Mouse (Mus musculus): ENCODE measurements around the gene Acy3. TPM values are rescaled to one million over a fixed set of nuclear protein-coding genes. Genes with fewer than 3 reads are reported as not detected.

Acy3 gene
- 2.8 and 3.2 TPM in 2 replicates for polyA plus RNA-seq (2016; fragmentation: Nextera tagmentation; extraction: Ambion mirVana)

DNA sequence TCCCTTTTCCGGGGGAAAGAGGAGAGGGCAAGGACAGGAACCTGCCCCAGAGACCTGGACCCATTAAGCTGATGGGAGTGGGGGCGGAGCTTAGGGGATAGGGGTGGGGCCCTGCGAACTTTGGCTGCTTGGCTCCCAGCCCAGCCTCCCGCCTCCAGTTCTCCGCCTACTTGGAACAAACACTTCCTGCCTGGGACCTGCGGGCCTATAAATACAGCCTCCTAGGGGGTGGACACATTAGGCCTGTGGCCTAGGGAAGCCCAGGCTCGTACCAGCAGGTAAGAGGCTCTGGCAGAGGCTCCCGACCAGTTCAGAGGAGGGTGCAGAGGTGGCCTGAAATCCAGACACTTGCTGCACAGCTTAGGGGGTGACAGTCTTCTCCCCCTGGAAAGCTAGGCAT, at the start of gene Acy3:
Gene Acy3, plus strand, starts transcription at position 237 of the 400 bp plus-strand sequence.
- peaks cover 27% of the 10 kb centered on the region for H3K4me1 ChIP-seq
- WGBS = 12% methylated on average over 8 of the region's 8 CpGs
- ATAC-seq (ENCODE audit: low FRiP score, low read depth) = peak; percentile 54; the same call in 1 of the 2 replicates
- H3K36me3 ChIP-seq = no peaks in the 10 kb centered on the region
- no peak within 1 kb of the TSS for H3K27ac ChIP-seq
- H3K4me2 ChIP-seq (replicated peaks) = 0 out of 2 replicates have a peak within 1 kb of the TSS, but pooled peaks have one; percentile 4
- no peak within 1 kb of the TSS for H3K9ac ChIP-seq
- H3K27me3 ChIP-seq (replicated peaks) = no peaks in the 10 kb centered on the region
- H3K9me3 ChIP-seq = no peaks in the 10 kb centered on the region
- H3K4me3 ChIP-seq = no peak within 1 kb of the TSS

DNA sequence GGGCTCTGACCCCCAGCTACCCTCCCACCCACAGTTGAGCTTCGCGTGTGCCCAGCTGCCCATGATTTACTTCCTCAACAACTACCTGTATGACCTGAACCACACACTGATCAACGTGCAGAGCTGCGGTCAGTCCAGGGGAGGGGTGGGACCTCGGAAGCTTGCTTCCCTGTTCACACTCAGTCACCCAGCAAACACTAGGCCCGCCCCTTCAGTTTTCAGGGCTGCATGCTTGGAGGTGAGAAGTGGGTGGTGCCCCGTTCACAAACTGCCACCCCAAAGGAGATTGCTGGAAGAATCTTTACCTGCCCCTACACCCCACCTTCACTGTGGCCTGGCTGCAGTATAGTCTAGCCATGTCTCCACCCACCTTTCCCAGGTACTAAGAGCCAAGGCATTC, 44.1 kb upstream of the Acy3 start:
- no peak for ATAC-seq (ENCODE audit: low FRiP score, low read depth)
- no peak overlapping the region for H3K9ac ChIP-seq
- no peak overlapping the region for H3K27ac ChIP-seq
- no peaks in the 10 kb centered on the region for H3K36me3 ChIP-seq
- no peak overlapping the region for H3K4me3 ChIP-seq
- H3K9me3 ChIP-seq = no peaks in the 10 kb centered on the region
- H3K4me2 ChIP-seq (replicated peaks) = no peak overlapping the region
- 0 out of 2 replicates have a peak, but pooled peaks cover 2% of the 10 kb centered on the region for H3K27me3 ChIP-seq (replicated peaks)
- 81% methylated on average over 7 of the region's 7 CpGs for WGBS
- no peaks in the 10 kb centered on the region for H3K4me1 ChIP-seq

DNA sequence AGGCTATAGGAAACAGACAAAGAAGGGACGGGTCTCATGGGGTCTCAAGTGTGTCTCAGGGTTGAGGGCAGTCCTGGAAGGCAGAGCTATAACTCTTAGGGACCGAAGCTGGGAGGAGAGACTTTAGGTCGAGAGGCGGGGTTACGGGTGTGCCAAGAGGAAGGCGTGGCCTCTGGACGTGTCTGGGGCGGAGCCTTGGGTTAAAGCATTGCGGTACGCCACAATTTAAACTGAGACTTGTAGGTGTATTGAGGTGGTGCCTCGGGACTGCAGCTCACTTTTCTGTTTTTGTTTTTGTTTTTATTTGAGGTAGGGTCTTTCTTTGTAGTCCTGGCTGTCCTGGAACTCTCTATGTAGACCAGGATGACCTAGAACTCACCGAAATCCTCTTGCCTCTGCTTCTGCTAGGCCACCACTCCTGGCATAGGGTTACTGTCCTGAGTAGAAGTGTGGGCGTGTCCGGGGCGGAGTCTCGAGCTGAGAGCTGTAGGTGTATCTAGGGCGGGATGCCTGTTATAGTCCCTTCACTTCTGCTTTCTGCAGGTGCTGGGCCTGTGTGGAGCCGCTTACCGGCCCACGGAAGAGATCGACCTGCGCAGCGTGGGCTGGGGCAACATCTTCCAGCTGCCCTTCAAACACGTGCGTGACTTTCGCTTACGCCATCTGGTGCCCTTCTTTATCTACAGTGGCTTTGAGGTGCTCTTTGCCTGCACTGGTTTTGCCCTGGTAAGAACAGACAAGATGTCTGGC, 43.2 kb upstream of the Acy3 start:
- Histone ChIP-seq H3K4me1 (no peaks in the 10 kb centered on the region), H3K27ac (no peak overlapping the region), H3K9ac (no peak overlapping the region), H3K4me3 (no peak overlapping the region), H3K36me3 (no peaks in the 10 kb centered on the region), H3K9me3 (no peaks in the 10 kb centered on the region), H3K27me3 (replicated peaks) (0 out of 2 replicates have a peak, but pooled peaks cover 2% of the 10 kb centered on the region), H3K4me2 (replicated peaks) (0 out of 2 replicates have a peak overlapping the region, but pooled peaks have one; percentile 20)
- no peak for ATAC-seq (ENCODE audit: low FRiP score, low read depth)
- 21% methylated on average over 27 of the region's 27 CpGs for WGBS

DNA sequence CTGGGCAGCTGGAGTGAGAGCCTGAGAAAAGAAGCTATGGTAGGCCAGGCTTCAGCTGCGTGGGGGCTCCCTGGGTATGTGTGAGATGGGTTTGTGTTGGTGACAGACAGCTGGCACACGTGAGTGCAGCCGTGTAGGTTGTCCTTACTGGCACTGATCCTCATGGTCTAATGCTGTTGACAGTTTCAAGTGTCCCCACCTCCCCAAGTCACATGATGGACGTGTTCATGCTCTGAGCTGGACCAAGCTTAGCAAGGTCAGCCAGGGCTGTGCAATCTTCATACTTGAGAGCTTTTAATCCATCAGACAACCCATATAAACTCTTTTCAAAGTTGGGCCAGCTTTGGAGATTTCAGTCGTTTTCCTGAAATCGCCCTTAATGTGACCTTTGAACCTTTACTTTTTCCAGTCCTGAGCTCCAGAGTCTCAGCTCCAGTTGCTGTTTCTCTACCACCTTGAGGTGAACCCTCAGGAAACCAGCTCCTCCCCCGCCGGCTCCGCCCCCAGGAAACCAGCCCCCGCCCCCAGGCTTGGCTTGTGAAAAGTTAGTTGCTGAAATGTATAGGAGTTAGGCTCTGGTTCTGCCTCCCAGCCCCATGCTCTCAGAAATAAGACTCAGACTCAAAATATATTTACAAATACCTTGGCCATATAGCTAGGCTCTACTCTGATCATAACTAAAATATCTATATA, 40.4 kb upstream of the Acy3 start:
- Histone ChIP-seq H3K9ac (no peak overlapping the region), H3K4me2 (replicated peaks) (no peak overlapping the region), H3K4me1 (no peaks in the 10 kb centered on the region), H3K9me3 (no peaks in the 10 kb centered on the region), H3K36me3 (no peaks in the 10 kb centered on the region), H3K27me3 (replicated peaks) (0 out of 2 replicates have a peak, but pooled peaks cover 2% of the 10 kb centered on the region), H3K4me3 (no peak overlapping the region), H3K27ac (no peak overlapping the region)
- ATAC-seq (ENCODE audit: low FRiP score, low read depth) = no peak
- 42% methylated on average over 10 of the region's 10 CpGs for WGBS

DNA sequence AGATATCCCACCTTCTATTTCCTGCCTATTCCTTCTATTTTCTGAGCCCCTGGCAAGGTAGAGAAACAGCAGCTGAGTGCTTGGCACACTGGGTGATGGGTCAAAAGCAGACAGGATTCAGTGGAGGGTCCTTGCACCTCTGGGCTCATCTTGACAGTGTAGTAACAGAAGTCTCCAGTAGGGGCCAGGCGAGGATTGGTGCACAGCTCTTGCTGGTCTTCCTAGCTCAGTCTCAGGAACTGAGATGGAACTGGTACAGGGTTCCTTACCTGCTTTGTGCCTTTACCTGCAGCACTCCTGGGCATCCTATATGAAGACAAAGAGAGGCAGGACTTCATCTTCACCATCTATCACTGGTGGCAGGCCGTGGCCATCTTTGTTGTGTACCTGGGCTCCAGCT, 39.7 kb upstream of the Acy3 start:
- 0 out of 2 replicates have a peak, but pooled peaks have one; percentile 77 for ATAC-seq (ENCODE audit: low FRiP score, low read depth)
- Histone ChIP-seq H3K4me1 (no peaks in the 10 kb centered on the region), H3K27me3 (replicated peaks) (0 out of 2 replicates have a peak, but pooled peaks cover 2% of the 10 kb centered on the region), H3K36me3 (no peaks in the 10 kb centered on the region), H3K4me3 (no peak overlapping the region), H3K9me3 (no peaks in the 10 kb centered on the region), H3K9ac (no peak overlapping the region), H3K27ac (no peak overlapping the region), H3K4me2 (replicated peaks) (no peak overlapping the region)
- 21% methylated on average over 2 of the region's 2 CpGs for WGBS

DNA sequence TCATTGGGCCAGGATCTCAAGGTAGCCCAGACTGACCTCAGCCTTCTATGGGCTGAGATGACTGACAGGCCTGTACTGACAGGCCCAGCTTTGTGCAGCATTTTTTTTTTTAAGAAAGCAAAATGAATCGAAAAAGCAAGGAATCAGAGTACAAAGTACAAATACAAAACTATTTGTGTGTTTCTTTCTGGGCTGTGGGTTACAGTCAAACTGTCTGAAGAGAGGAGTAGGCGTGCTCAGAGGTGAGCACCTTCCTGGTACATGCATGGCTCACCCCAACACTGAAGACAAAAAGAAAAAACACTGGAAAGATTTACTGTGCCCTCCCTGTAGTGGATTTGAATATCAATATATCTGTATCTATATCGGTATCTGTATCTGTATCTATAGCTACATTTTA, 38.6 kb upstream of the Acy3 start:
- no peaks in the 10 kb centered on the region for H3K9me3 ChIP-seq
- no peak overlapping the region for H3K27ac ChIP-seq
- no peak overlapping the region for H3K4me3 ChIP-seq
- ATAC-seq (ENCODE audit: low FRiP score, low read depth) = no peak
- no peaks in the 10 kb centered on the region for H3K36me3 ChIP-seq
- no peaks in the 10 kb centered on the region for H3K4me1 ChIP-seq
- no peak overlapping the region for H3K9ac ChIP-seq
- 0 out of 2 replicates have a peak, but pooled peaks cover 2% of the 10 kb centered on the region for H3K27me3 ChIP-seq (replicated peaks)
- no peak overlapping the region for H3K4me2 ChIP-seq (replicated peaks)
- 80% methylated on average over 3 of the region's 3 CpGs for WGBS

DNA sequence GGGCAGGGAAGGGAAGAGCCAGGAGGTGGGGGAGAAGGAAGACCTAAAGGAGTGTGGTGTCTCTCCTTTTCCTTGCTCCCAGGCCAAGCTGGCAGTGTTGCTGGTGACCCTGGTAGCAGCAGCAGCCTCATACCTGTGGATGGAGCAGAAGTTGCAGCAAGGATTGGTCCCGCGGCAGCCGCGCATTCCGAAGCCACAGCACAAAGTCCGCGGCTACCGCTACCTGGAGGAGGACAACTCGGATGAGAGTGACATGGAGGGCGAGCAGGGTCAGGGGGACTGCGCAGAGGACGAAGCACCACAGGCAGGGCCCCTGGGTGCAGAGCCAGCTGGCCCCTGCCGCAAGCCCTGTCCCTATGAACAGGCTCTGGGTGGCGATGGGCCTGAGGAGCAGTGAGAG, 37.8 kb upstream of the Acy3 start:
- Histone ChIP-seq H3K9me3 (no peaks in the 10 kb centered on the region), H3K4me1 (no peaks in the 10 kb centered on the region), H3K27me3 (replicated peaks) (0 out of 2 replicates have a peak, but pooled peaks cover 2% of the 10 kb centered on the region), H3K9ac (0 out of 2 replicates have a peak overlapping the region, but pooled peaks have one; percentile 29), H3K36me3 (no peaks in the 10 kb centered on the region), H3K4me3 (no peak overlapping the region), H3K4me2 (replicated peaks) (no peak overlapping the region), H3K27ac (no peak overlapping the region)
- WGBS = 80% methylated on average over 14 of the region's 14 CpGs
- no peak for ATAC-seq (ENCODE audit: low FRiP score, low read depth)

DNA sequence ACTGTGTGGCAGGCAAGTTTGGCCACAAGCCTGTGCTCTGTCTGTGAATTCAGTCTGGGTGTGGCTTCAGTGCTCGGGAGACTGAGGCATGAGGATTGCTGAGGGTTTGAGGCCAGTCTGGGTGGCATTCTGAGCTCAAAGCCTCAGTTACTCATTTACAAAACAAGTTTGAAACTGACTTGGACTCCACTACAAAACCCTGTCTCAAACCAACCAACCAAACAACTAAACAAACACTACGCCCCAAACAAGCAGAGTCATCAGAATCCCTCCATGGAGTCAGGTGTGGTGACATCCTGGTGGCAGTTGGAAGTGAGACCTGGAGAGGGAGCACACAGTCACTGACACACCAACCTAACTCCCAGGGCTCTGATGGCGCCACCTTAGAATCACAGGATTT, 36.0 kb upstream of the Acy3 start:
- 80% methylated on average over 3 of the region's 3 CpGs for WGBS
- H3K27me3 ChIP-seq (replicated peaks) = no peaks in the 10 kb centered on the region
- no peaks in the 10 kb centered on the region for H3K4me1 ChIP-seq
- H3K4me2 ChIP-seq (replicated peaks) = no peak overlapping the region
- no peaks in the 10 kb centered on the region for H3K9me3 ChIP-seq
- no peaks in the 10 kb centered on the region for H3K36me3 ChIP-seq
- H3K4me3 ChIP-seq = no peak overlapping the region
- ATAC-seq (ENCODE audit: low FRiP score, low read depth) = no peak
- H3K9ac ChIP-seq = no peak overlapping the region
- no peak overlapping the region for H3K27ac ChIP-seq

DNA sequence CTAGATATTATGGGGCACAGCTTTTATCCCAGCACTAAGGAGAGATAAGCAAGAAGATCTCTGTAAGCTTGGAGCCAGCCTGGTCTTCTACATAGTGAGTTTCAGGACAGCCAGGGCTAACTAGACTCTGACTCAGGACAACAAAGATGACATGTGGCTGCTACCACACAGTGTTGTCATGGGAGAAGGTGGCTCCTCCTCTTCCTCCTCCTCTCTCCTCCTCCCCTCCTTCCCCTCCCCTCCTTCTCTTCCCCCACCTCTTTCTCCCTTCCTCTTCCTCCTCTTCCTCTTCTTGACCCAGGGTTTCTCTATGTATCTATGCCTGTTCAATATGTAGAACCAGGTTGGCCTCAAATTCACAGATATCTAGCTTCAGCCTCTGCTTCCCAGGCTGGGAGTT, 34.9 kb upstream of the Acy3 start:
- Histone ChIP-seq H3K4me1 (no peaks in the 10 kb centered on the region), H3K27ac (no peak overlapping the region), H3K4me3 (no peak overlapping the region), H3K9me3 (no peaks in the 10 kb centered on the region), H3K36me3 (no peaks in the 10 kb centered on the region), H3K9ac (no peak overlapping the region), H3K27me3 (replicated peaks) (no peaks in the 10 kb centered on the region), H3K4me2 (replicated peaks) (no peak overlapping the region)
- ATAC-seq (ENCODE audit: low FRiP score, low read depth) = no peak

DNA sequence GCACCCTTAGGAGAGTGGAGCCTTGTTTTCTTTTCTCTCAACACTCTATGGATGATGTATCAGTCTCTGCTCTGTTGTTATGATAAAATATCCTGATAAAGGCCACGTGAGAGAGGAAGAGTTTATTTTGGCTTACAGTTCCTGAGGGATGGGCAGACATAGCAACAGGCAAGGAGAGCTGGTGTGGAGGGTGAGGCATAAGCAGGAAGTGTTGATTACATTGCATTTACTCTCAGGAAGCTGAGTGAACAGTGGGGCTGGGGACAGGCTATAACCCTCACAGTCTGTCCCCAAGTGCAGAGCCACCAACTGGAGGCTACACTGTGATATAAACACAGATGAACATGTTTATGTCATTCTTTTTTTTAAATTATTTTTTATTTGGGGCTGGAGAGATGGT, 34.3 kb upstream of the Acy3 start:
- ATAC-seq (ENCODE audit: low FRiP score, low read depth) = no peak
- 69% methylated on average over 1 of the region's 1 CpGs for WGBS
- H3K27me3 ChIP-seq (replicated peaks) = no peaks in the 10 kb centered on the region

DNA sequence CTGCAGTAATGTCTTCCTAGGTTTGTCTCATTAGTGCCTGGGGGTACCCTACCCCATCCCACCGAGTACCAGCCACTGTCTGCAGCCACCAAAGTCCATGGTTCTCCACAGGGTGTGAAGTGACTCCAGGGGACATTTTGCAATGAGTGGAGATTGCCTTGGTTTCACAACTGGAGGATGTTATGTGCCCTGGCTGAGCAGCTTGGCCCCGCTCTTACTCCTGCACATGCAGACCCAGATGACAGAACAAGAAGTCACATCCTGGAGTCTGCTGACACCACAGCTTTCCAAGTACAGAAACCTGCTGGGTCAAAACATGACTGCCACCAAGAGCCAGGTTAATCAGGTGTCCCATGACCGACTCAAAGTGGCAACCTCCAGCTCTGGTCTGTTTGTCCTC, 31.3 kb upstream of the Acy3 start:
- Histone ChIP-seq H3K36me3 (no peaks in the 10 kb centered on the region), H3K4me3 (no peak overlapping the region), H3K4me1 (no peaks in the 10 kb centered on the region), H3K27ac (no peak overlapping the region), H3K9ac (no peak overlapping the region), H3K27me3 (replicated peaks) (no peaks in the 10 kb centered on the region), H3K9me3 (no peaks in the 10 kb centered on the region), H3K4me2 (replicated peaks) (no peak overlapping the region)
- WGBS = 77% methylated on average over 3 of the region's 3 CpGs
- no peak for ATAC-seq (ENCODE audit: low FRiP score, low read depth)

More for the DNA sequence above, 34.3 kb upstream of the Acy3 start:
- no peak overlapping the region for H3K9ac ChIP-seq
- no peaks in the 10 kb centered on the region for H3K9me3 ChIP-seq
- no peaks in the 10 kb centered on the region for H3K4me1 ChIP-seq
- H3K4me3 ChIP-seq = no peak overlapping the region
- H3K36me3 ChIP-seq = no peaks in the 10 kb centered on the region
- no peak overlapping the region for H3K27ac ChIP-seq
- no peak overlapping the region for H3K4me2 ChIP-seq (replicated peaks)

DNA sequence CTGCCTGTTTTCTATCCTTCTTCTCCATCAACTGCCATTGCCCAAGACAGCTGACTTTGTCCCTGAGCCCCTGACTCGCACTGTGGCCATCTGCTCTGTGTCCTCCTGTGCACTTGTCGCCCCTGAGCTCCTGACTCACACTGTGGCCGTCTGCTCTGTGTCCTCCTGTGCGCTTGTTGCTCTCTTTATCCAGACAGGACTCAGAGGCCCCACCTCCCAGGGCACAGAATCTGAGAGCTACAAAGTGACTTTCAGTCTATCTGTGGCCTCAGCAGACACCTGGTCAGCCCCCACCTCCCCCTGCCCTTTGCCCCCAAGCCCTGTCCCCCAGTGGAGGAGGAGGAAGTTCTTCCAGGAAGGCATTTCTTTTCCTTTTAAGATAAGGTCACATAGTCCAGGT, 30.6 kb upstream of the Acy3 start:
- Histone ChIP-seq H3K9me3 (no peaks in the 10 kb centered on the region), H3K27me3 (replicated peaks) (no peaks in the 10 kb centered on the region)
- ATAC-seq (ENCODE audit: low FRiP score, low read depth) = no peak

More for the DNA sequence above, 30.6 kb upstream of the Acy3 start:
- H3K4me1 ChIP-seq = no peaks in the 10 kb centered on the region
- WGBS = 54% methylated on average over 4 of the region's 4 CpGs
- no peak overlapping the region for H3K9ac ChIP-seq
- H3K4me2 ChIP-seq (replicated peaks) = no peak overlapping the region
- H3K36me3 ChIP-seq = no peaks in the 10 kb centered on the region
- H3K4me3 ChIP-seq = no peak overlapping the region
- no peak overlapping the region for H3K27ac ChIP-seq

All from neural tube, embryonic 12.5 days (tissue).